Comparison of ENCODE assay signal across 8 mouse cellular contexts in genomic region chr13:46670514-46670913, GRCm38 (mm10). TPM values are rescaled to one million over a fixed set of nuclear protein-coding genes. Genes with fewer than 3 reads are reported as not detected.
DNase-seq lines count a peak whose midpoint lies in the region; ATAC-seq and TF ChIP-seq lines count a peak whose summit lies in the region.

No protein-coding gene starts in this region.

- peaks cover 10% of the 10 kb centered on the region; the same call in 1 of the 2 replicates for H3K4me1 ChIP-seq in kidney, adult 2 months (ENCODE audit: control insufficient read depth, insufficient read depth, low read length)
- peaks cover 11% of the 10 kb centered on the region for H3K4me1 ChIP-seq in hindbrain, embryonic 14.5 days (replicated peaks; ENCODE audit: control insufficient read depth, insufficient read depth, low read length)
- peaks cover 30% of the 10 kb centered on the region for H3K4me1 ChIP-seq in midbrain, embryonic 13.5 days (replicated peaks)

- H3K9me3 ChIP-seq in hindbrain, embryonic 14.5 days (ENCODE audit: control insufficient read depth, low read length): no peaks in the 10 kb centered on the region
- H3K9me3 ChIP-seq in midbrain, embryonic 13.5 days: no peaks in the 10 kb centered on the region

- ATAC-seq in hindbrain, embryonic 14.5 days (ENCODE audit: low FRiP score): no peak
- no peak for ATAC-seq in midbrain, embryonic 13.5 days

- H3K27me3 ChIP-seq in kidney, adult 2 months (replicated peaks; ENCODE audit: control insufficient read depth, insufficient read depth, low read length): no peaks in the 10 kb centered on the region
- H3K27me3 ChIP-seq in hindbrain, embryonic 14.5 days (ENCODE audit: control insufficient read depth, insufficient read depth, low read length): no peaks in the 10 kb centered on the region
- H3K27me3 ChIP-seq in midbrain, embryonic 13.5 days: no peaks in the 10 kb centered on the region; the same call in 1 of the 2 replicates

- no peak for TF ChIP-seq CTCF in kidney, adult 2 months (conservative IDR thresholded peaks at IDR 0.05; ENCODE audit: insufficient read depth, insufficient read length, low read depth, low read length)

- DNase-seq in kidney, adult 2 months: no peak
- no peak for DNase-seq in kidney, postnatal 25 days
- peak; percentile 7 for DNase-seq in Muller cell, postnatal 12 days (ENCODE audit: inconsistent ontology term)
- DNase-seq in hindbrain, embryonic 14.5 days (ENCODE audit: low spot score): no peak
- DNase-seq in adrenal gland, postnatal 36 days: no peak
- DNase-seq in adrenal gland, adult 18-20 months (ENCODE audit: low spot score in 2 of 2): no peak
- no peak for DNase-seq in layer of hippocampus, adult 11-12 months (ENCODE audit: low spot score)

- H3K4me3 ChIP-seq in kidney, adult 2 months (ENCODE audit: insufficient read depth, low read depth, low read length): peak overlapping the region; percentile 62
- peak overlapping the region; percentile 95 for H3K4me3 ChIP-seq in hindbrain, embryonic 14.5 days (replicated peaks; ENCODE audit: low read length)
- H3K4me3 ChIP-seq in midbrain, embryonic 13.5 days (replicated peaks): peak overlapping the region; percentile 91

- peak overlapping the region; percentile 57 for H3K4me2 ChIP-seq in hindbrain, embryonic 14.5 days (replicated peaks)
- H3K4me2 ChIP-seq in midbrain, embryonic 13.5 days (replicated peaks): peak overlapping the region; percentile 84

- H3K9ac ChIP-seq in hindbrain, embryonic 14.5 days: peak overlapping the region; percentile 90
- peak overlapping the region; percentile 98 for H3K9ac ChIP-seq in midbrain, embryonic 13.5 days (replicated peaks)

- H3K27ac ChIP-seq in kidney, adult 2 months (ENCODE audit: insufficient read depth, low read depth, low read length): no peak overlapping the region
- no peak overlapping the region for H3K27ac ChIP-seq in hindbrain, embryonic 14.5 days
- H3K27ac ChIP-seq in midbrain, embryonic 13.5 days: no peak overlapping the region

- TF ChIP-seq POLR2A in kidney, adult 2 months (IDR thresholded peaks at IDR 0.05; ENCODE audit: low read depth, low read length): no peak

- H3K36me3 ChIP-seq in kidney, adult 2 months (ENCODE audit: control insufficient read depth, insufficient read depth, low read length): peaks cover 4% of the 10 kb centered on the region; the same call in 1 of the 2 replicates
- H3K36me3 ChIP-seq in hindbrain, embryonic 14.5 days (replicated peaks; ENCODE audit: control insufficient read depth, insufficient read depth): peaks cover 45% of the 10 kb centered on the region
- H3K36me3 ChIP-seq in midbrain, embryonic 13.5 days: peaks cover 33% of the 10 kb centered on the region

- 50% methylated on average over 9 of the region's 9 CpGs for WGBS in kidney, adult 2 months
- WGBS in hindbrain, embryonic 14.5 days: 66% methylated on average over 9 of the region's 9 CpGs
- 67% methylated on average over 9 of the region's 9 CpGs for WGBS in midbrain, embryonic 13.5 days

RNA-seq across cellular contexts. Expression of gene Fam8a1, which starts 1.2 kb away (rescaled TPM):
- polyA plus RNA-seq in kidney, adult 2 months (2012; rRNA removed): 20.4 and 21.5 TPM in 2 replicates
- polyA plus RNA-seq in hindbrain, embryonic 14.5 days (2014; fragmentation: Nextera tagmentation; extraction: Ambion mirVana): 15.4 and 17.4 TPM in 2 replicates
- polyA plus RNA-seq in midbrain, embryonic 13.5 days (2015; fragmentation: Nextera tagmentation; extraction: Ambion mirVana): 18.8 and 22.7 TPM in 2 replicates
- total RNA-seq in adrenal gland, postnatal 36 days (2021): 10 to 100 TPM; 52.5 to 56.8 TPM
- 10 to 100 TPM; 48.5 to 49.6 TPM for total RNA-seq in adrenal gland, adult 18-20 months (2021)

RNA-seq across cellular contexts. Expression of gene Nup153, which starts 57.2 kb away (rescaled TPM):
- polyA plus RNA-seq in kidney, adult 2 months (2012; rRNA removed): 38.2 and 42.0 TPM in 2 replicates
- polyA plus RNA-seq in hindbrain, embryonic 14.5 days (2014; fragmentation: Nextera tagmentation; extraction: Ambion mirVana): 25.9 and 33.2 TPM in 2 replicates
- polyA plus RNA-seq in midbrain, embryonic 13.5 days (2015; fragmentation: Nextera tagmentation; extraction: Ambion mirVana): 21.9 and 22.4 TPM in 2 replicates
- total RNA-seq in adrenal gland, postnatal 36 days (2021): 10 to 100 TPM; 59.9 to 68.3 TPM
- 10 to 100 TPM; 51.0 to 58.3 TPM for total RNA-seq in adrenal gland, adult 18-20 months (2021)
